Mouse (Mus musculus): ENCODE results near the gene Sptbn4. TPM values are rescaled to one million over a fixed set of nuclear protein-coding genes. Genes with fewer than 3 reads are reported as not detected.

Sptbn4 gene
- polyA plus RNA-seq, 1 experiment from 2014 or later, result 0.28 TPM

DNA sequence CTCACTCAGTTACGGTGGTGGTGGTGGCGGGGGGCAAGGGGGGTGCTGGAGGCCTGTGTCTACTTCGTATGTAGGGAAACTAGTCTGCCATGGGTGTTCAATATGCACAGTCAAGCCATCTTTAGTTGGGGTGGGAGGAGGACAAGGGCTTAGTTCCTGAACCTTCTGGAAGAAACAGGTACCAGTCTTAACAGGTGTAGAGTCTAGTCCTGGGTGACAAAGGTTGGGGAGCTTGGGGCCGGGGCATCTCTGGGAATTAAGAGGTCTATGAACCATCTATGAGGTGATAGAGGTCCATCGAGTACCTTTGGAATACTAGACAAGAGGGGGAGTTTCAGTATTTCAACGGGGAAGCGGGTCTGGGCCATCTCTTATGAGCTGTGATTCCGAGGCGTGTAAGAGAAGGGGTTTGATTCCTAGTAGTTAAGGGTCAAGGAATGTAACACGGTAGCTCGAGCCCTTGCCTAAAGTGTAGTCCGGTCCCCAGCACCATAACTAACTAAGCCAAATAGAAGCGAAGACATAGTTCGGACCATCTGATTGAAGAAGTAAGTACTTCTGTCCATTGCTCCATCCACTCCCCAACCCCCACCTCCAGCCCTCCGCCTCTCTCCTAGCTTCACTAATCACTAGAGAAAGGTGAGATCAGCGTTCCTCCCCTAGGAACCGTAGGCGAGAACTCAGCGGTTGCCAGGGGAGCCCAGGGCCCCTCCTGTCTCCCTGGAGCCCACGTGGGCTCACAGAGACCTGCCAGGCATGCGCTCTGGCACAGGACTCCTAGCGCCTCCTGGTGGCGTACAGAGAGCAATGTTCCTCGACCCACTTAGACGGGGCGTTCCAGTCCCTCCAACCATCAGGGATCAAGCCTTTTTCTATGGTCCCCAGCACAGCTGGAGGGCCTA lies 50.2 kb downstream of the Sptbn4 start:
- ATAC-seq (replicated peaks; ENCODE audit: insufficient number of reproducible peaks, low FRiP score, low TSS enrichment, low read depth) (0 out of 2 replicates have a peak, but pooled peaks have one; percentile 15), DNase-seq (ENCODE audit: low spot score) (peak; percentile 73)
- Histone ChIP-seq H3K9me3 (replicated peaks; ENCODE audit: control insufficient read depth, low read length) (no peaks in the 10 kb centered on the region), H3K36me3 (replicated peaks; ENCODE audit: control insufficient read depth, insufficient read depth, low read depth, low read length) (no peaks in the 10 kb centered on the region), H3K4me2 (ENCODE audit: low read depth, low read length) (no peak overlapping the region), H3K4me1 (ENCODE audit: control insufficient read depth, insufficient read depth, low read length) (no peaks in the 10 kb centered on the region; the same call in 1 of the 2 replicates), H3K27me3 (ENCODE audit: control insufficient read depth, insufficient read depth, low read length) (peaks cover 46% of the 10 kb centered on the region), H3K4me3 (ENCODE audit: low read depth, low read length) (no peak overlapping the region), H3K9ac (replicated peaks; ENCODE audit: low read length) (no peak overlapping the region), H3K27ac (replicated peaks; ENCODE audit: low read depth, low read length) (no peak overlapping the region)
- 22% methylated on average over 26 of the region's 26 CpGs for WGBS

GRCm38 (mm10) chr7:27396184-27397047 lies 51.1 kb downstream of the Sptbn4 start:
- Histone ChIP-seq H3K9me3 (replicated peaks; ENCODE audit: control insufficient read depth, low read length) (no peaks in the 10 kb centered on the region), H3K27me3 (ENCODE audit: control insufficient read depth, insufficient read depth, low read length) (peaks cover 52% of the 10 kb centered on the region), H3K4me3 (ENCODE audit: low read depth, low read length) (peak overlapping the region; percentile 48), H3K27ac (replicated peaks; ENCODE audit: low read depth, low read length) (no peak overlapping the region), H3K4me2 (ENCODE audit: low read depth, low read length) (peak overlapping the region; percentile 73), H3K36me3 (replicated peaks; ENCODE audit: control insufficient read depth, insufficient read depth, low read depth, low read length) (no peaks in the 10 kb centered on the region), H3K4me1 (ENCODE audit: control insufficient read depth, insufficient read depth, low read length) (no peaks in the 10 kb centered on the region; the same call in 1 of the 2 replicates), H3K9ac (replicated peaks; ENCODE audit: low read length) (peak overlapping the region; percentile 37; the same call in 1 of the 2 replicates)
- WGBS, result 4% methylated on average over 20 of the region's 68 CpGs
- peak; percentile 73 for DNase-seq (ENCODE audit: low spot score)
- ATAC-seq (replicated peaks; ENCODE audit: insufficient number of reproducible peaks, low FRiP score, low TSS enrichment, low read depth), result peak; percentile 21; the same call in 1 of the 2 replicates

DNA sequence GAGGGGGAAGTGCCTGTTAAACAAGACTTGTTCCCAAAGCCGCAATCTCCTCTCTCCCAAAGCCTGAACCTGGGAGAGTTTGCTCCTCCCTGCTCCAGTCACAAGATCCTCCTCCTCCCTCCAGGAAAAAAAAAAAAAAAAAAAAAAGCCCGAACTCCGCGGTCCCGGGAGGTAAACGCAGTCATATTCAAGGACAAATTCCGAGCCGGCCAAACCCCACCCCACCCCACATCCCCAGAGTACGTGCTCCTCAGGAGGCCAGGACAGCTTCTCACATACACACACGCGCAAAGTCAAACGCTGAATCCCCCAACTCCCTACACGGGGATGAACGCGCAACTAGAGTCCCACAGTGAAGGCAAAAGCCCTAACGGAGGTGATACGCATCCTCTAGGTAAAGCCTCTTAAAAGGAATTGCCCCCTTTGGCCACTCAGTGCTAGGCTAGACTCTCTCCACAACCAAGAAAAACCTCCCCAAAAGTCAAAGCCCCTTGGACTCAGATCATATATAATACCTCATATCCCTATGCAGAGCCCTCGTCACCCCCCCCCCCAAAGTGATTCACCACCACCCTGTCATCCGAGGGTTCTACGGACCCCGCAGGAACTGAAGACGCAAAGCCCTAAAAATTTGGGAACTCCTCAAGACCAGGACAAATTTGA lies 51.8 kb downstream of the Sptbn4 start:
- H3K36me3 ChIP-seq (replicated peaks; ENCODE audit: control insufficient read depth, insufficient read depth, low read depth, low read length), result no peaks in the 10 kb centered on the region
- H3K27ac ChIP-seq (replicated peaks; ENCODE audit: low read depth, low read length), result no peak overlapping the region
- ATAC-seq (replicated peaks; ENCODE audit: insufficient number of reproducible peaks, low FRiP score, low TSS enrichment, low read depth) (0 out of 2 replicates have a peak, but pooled peaks have one; percentile 24), DNase-seq (ENCODE audit: low spot score) (no peak)
- no peak overlapping the region for H3K9ac ChIP-seq (replicated peaks; ENCODE audit: low read length)
- no peak overlapping the region for H3K4me2 ChIP-seq (ENCODE audit: low read depth, low read length)
- H3K4me1 ChIP-seq (ENCODE audit: control insufficient read depth, insufficient read depth, low read length), result no peaks in the 10 kb centered on the region; the same call in 1 of the 2 replicates
- 3% methylated on average over 22 of the region's 22 CpGs for WGBS
- H3K9me3 ChIP-seq (replicated peaks; ENCODE audit: control insufficient read depth, low read length), result no peaks in the 10 kb centered on the region
- H3K27me3 ChIP-seq (ENCODE audit: control insufficient read depth, insufficient read depth, low read length), result peaks cover 55% of the 10 kb centered on the region
- H3K4me3 ChIP-seq (ENCODE audit: low read depth, low read length), result peak overlapping the region; percentile 48

DNA sequence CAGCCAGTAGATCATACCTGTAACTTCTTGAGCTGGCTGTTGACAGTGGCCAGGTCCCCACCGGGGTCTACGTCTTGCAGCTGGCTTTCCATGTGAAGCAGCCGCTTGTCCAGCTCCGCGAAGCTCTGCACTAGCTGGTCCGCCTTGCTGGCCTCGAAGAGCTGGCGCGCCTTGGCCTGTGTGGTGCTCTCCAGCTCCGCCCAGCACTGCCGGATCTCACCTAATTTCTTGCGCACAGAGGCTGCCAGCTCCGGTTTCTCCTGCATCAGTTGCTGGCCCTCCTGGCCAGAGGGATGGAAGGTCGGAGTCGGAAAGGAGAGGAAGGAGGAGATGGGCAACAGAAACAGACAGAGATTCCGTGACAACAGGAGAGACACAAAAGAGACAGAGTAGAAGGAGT lies 56.1 kb downstream of the Sptbn4 start:
- ATAC-seq (replicated peaks; ENCODE audit: insufficient number of reproducible peaks, low FRiP score, low TSS enrichment, low read depth) (no peak), DNase-seq (ENCODE audit: low spot score) (no peak)
- Histone ChIP-seq H3K4me3 (ENCODE audit: low read depth, low read length) (no peak overlapping the region), H3K9me3 (replicated peaks; ENCODE audit: control insufficient read depth, low read length) (no peaks in the 10 kb centered on the region), H3K4me1 (ENCODE audit: control insufficient read depth, insufficient read depth, low read length) (no peaks in the 10 kb centered on the region; the same call in 1 of the 2 replicates), H3K9ac (replicated peaks; ENCODE audit: low read length) (no peak overlapping the region), H3K27ac (replicated peaks; ENCODE audit: low read depth, low read length) (no peak overlapping the region), H3K27me3 (ENCODE audit: control insufficient read depth, insufficient read depth, low read length) (peaks cover 33% of the 10 kb centered on the region), H3K36me3 (replicated peaks; ENCODE audit: control insufficient read depth, insufficient read depth, low read depth, low read length) (no peaks in the 10 kb centered on the region), H3K4me2 (ENCODE audit: low read depth, low read length) (no peak overlapping the region)
- WGBS, result 33% methylated on average over 16 of the region's 16 CpGs

DNA sequence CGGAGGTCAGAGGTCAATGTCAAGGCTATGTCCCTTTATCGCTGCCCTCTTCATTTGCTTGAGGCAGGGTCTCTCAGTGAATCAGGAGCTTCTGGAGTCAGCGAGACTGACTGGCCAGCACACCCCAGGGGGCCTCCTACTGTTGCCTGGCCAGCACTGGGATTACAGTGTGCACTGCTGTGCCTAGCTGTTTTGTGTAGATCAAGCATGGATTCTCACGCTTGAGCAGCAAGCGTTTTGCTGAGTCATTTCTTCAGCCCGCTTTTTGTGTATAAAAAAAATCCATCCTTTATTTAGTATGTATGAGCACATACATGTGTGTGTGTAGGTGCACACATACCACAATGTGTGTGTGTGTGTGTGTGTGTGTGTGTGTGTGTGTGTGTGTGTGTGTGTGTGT lies 58.3 kb downstream of the Sptbn4 start:
- Histone ChIP-seq H3K9me3 (replicated peaks; ENCODE audit: control insufficient read depth, low read length) (no peaks in the 10 kb centered on the region), H3K36me3 (replicated peaks; ENCODE audit: control insufficient read depth, insufficient read depth, low read depth, low read length) (no peaks in the 10 kb centered on the region), H3K27me3 (ENCODE audit: control insufficient read depth, insufficient read depth, low read length) (peaks cover 13% of the 10 kb centered on the region), H3K4me3 (ENCODE audit: low read depth, low read length) (no peak overlapping the region), H3K4me2 (ENCODE audit: low read depth, low read length) (no peak overlapping the region), H3K27ac (replicated peaks; ENCODE audit: low read depth, low read length) (no peak overlapping the region), H3K4me1 (ENCODE audit: control insufficient read depth, insufficient read depth, low read length) (no peaks in the 10 kb centered on the region), H3K9ac (replicated peaks; ENCODE audit: low read length) (no peak overlapping the region)
- ATAC-seq (replicated peaks; ENCODE audit: insufficient number of reproducible peaks, low FRiP score, low TSS enrichment, low read depth) (no peak), DNase-seq (ENCODE audit: low spot score) (no peak)
- 68% methylated on average over 6 of the region's 6 CpGs for WGBS

- H3K9me3 ChIP-seq (replicated peaks; ENCODE audit: control insufficient read depth, low read length), result no peaks in the 10 kb centered on the region
- H3K9ac ChIP-seq (replicated peaks; ENCODE audit: low read length), result no peak overlapping the region
- no peaks in the 10 kb centered on the region for H3K4me1 ChIP-seq (ENCODE audit: control insufficient read depth, insufficient read depth, low read length)
- no peaks in the 10 kb centered on the region for H3K27me3 ChIP-seq (ENCODE audit: control insufficient read depth, insufficient read depth, low read length)
- no peak overlapping the region for H3K27ac ChIP-seq (replicated peaks; ENCODE audit: low read depth, low read length)
- ATAC-seq (replicated peaks; ENCODE audit: insufficient number of reproducible peaks, low FRiP score, low TSS enrichment, low read depth) (no peak), DNase-seq (ENCODE audit: low spot score) (peak; percentile 76)
- WGBS, result 41% methylated on average over 4 of the region's 4 CpGs
- H3K36me3 ChIP-seq (replicated peaks; ENCODE audit: control insufficient read depth, insufficient read depth, low read depth, low read length), result no peaks in the 10 kb centered on the region
- no peak overlapping the region for H3K4me3 ChIP-seq (ENCODE audit: low read depth, low read length)
- H3K4me2 ChIP-seq (ENCODE audit: low read depth, low read length), result no peak overlapping the region
Observed at GRCm38 (mm10) chr7:27384731-27385130, 62.8 kb downstream of the Sptbn4 start.

DNA sequence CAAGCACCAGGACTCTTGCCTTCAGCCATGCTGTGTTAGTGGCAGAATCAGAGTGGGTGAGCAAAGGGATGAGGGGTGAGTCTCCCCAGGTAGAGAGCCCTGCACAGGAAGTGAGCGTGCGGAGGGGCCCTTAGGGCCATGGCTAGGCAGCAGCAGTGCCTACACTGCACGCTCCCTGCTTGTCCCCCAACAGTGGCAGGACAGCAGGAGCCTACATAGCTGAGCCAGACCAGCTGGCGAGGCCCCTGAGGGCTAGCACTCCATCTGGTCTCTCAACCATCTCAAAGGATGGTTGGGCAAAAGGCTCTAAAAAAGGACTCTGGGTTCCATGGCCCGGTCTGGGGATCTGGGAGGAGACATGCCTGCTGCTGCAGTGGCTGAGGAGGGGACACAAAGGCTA lies 63.4 kb downstream of the Sptbn4 start:
- 71% methylated on average over 5 of the region's 5 CpGs for WGBS
- no peaks in the 10 kb centered on the region for H3K9me3 ChIP-seq (replicated peaks; ENCODE audit: control insufficient read depth, low read length)
- no peak overlapping the region for H3K4me2 ChIP-seq (ENCODE audit: low read depth, low read length)
- ATAC-seq (replicated peaks; ENCODE audit: insufficient number of reproducible peaks, low FRiP score, low TSS enrichment, low read depth) (no peak), DNase-seq (ENCODE audit: low spot score) (no peak)
- H3K27ac ChIP-seq (replicated peaks; ENCODE audit: low read depth, low read length), result no peak overlapping the region
- no peak overlapping the region for H3K4me3 ChIP-seq (ENCODE audit: low read depth, low read length)
- no peaks in the 10 kb centered on the region for H3K4me1 ChIP-seq (ENCODE audit: control insufficient read depth, insufficient read depth, low read length)
- H3K9ac ChIP-seq (replicated peaks; ENCODE audit: low read length), result no peak overlapping the region
- H3K27me3 ChIP-seq (ENCODE audit: control insufficient read depth, insufficient read depth, low read length), result no peaks in the 10 kb centered on the region
- no peaks in the 10 kb centered on the region for H3K36me3 ChIP-seq (replicated peaks; ENCODE audit: control insufficient read depth, insufficient read depth, low read depth, low read length)
